Mouse (Mus musculus): Measurements from ENCODE around the gene B3galt6. TPM values are rescaled to one million over a fixed set of nuclear protein-coding genes. Genes with fewer than 3 reads are reported as not detected.

B3galt6 gene
- total RNA-seq, 1 experiment from 2014 or later, result 5.8 TPM

DNA sequence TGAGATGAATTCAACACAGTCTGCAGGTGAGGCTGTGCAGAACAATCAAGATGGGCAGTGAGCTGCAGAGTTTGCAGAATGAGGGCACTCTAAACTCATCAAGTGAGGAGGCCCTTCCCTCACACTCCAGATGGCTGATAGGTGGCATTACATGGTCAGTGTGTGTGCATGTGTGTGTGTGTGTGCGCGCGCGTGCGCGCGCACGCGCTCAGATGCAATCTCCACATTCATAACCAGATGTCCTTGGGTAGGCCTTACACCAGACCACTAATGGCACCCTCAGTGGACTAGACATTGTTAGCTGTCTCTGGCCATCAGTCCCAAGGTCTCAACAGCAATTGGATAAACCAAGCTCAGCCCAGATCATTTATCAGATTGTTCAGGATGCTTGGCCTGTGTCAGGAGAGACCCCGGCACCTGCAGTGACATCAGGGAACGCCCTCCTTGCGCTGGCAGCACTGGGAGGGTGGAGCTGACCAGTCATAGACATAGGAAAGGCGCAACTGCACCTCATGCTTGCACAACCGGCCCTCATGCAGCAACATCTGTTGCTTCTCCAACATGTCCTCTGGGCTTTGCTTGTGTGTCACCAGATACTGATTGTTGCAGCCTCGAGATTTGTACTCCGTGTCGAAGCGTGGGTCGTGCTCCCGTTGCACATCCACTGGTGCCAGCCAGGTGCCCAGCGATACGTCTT is 1.1 kb downstream of the B3galt6 start:
- DNase-seq, result peak; percentile 52

DNA sequence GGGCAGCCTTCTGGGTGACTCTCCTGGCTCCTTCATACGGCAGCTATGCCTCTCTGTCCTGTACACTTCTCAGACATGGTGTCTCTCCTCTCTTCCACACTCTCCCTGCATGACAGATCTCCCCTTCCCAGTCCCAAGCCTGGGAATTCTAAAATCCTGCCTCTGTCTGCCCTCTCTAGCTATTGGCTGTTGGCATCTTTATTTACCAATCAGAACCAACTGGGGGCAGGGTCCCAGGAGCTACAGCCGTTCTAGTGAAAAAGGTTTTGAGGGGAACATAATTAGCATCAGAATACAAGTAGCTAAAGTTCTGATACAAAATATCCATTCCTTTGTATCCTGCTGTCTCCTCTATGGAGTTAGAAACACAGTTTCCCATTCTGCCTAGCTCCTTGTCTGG is 8.7 kb downstream of the B3galt6 start:
- DNase-seq, result no peak

DNA sequence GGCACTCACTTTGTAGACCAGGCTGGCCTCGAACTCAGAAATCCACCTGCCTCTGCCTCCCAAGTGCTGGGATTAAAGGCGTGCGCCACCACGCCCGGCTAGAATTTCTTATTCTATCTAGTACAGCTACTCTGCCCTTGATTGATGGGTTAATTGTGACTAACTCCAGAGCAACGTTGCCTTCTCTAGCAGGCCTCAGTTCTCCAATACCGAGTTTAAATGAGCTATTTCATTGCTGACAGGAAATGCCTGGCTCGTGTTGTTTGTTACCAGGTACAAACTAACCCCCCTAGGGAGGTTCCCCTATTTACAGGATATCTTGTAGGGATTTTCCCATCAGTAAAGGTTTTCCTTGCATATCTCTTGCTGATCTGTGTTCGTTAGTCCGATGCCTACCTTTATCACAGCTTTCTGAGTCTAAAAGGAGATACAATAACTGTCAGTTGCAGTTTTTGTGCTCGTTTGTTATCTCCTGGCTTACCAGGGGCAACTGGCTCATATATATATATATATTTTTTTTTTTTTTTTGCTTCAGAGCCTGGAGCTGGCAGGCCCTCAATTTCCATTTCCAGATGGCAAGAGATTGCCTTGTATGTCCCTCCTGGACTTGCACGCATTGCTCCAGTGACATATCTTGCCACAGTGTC is 10.9 kb downstream of the B3galt6 start:
- DNase-seq, result no peak

DNA sequence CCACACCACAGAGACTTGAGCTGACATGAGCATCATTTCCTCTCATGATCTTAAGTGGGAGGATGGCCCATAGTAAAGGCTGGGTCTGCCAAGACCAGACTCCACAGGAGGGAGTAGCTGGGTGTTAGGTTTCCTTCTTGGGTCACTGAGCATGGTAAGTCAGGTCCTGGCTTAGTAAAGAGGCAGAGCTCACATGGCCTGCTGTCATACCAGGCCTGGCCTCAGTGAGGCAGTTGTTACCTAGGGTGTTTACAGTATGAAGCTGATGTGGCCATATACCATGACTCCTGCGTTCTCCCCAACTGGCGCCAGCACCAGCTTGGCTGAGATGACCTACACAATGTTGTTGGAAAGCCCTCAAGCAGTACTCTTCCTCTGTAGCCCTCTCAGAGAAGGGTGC is 19.2 kb downstream of the B3galt6 start:
- DNase-seq, result no peak

DNA sequence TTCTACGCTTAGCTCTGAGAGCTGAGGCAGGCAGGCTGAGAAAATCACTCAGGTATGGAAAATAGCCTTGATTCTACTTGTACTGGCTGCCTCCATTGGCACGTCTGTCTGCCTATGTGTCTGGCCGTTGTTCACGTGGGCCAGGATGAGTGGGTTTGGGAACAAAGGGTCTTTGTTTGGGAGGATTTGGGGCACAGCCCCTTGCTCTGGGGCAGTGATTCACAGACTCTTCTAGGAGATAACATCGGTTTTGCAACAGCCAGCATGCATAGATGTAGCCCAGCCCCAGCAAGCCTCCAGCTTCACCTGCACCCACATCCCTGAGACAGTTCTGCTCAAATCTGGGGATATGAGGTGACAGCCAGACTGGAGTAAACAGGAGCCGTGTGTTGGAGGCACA is 19.8 kb downstream of the B3galt6 start:
- DNase-seq, result no peak

DNA sequence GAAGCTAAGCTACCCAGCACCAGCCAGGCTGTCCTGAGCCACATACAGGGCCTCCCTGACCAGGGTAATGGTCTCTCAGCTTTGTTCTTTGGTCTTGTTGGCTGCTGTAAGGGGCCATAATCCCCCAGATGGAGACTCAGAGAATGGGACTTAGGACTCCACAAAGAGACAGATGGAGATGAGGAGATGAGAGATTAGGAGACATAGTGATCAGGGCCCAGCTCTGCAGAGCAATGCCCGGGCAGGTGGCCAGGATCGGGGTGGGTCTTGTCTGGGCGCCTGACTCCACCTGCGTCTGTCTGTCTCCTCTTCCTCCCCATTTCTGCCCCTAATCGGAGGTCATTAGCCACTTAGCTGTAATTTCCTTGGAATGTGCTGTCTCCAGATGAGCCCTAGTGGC is 22.2 kb downstream of the B3galt6 start:
- no peak for DNase-seq

DNA sequence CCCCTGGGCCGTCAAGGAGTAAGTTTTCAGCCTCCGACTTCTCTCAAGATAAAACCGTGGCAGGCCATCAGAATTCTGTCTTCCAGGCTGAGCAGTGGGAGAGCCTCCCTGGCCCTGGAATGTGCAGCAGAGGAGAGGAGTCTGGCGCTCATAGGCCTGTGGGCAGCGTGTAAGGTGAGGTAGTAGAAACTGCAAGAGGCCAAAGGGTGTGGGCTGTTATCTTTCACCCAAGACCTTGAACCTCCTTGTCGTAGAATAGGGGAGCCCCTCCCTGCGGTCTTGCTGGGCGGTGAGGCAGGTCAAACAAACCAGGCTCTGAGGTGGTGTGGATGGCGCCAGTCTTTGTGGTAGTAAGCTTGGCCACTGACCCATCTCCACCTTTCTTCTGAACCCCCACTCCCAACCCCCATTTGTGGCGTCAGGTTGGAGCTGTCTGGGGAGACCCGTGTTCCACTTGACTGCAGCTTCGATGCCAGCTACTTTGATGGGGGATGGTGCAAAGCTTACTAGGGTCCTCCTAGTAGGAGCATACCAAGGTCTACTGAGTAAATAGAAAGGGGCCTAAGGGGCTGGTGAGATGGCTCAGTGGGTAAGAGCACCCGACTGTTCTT is 23.3 kb downstream of the B3galt6 start:
- no peak for DNase-seq

DNA sequence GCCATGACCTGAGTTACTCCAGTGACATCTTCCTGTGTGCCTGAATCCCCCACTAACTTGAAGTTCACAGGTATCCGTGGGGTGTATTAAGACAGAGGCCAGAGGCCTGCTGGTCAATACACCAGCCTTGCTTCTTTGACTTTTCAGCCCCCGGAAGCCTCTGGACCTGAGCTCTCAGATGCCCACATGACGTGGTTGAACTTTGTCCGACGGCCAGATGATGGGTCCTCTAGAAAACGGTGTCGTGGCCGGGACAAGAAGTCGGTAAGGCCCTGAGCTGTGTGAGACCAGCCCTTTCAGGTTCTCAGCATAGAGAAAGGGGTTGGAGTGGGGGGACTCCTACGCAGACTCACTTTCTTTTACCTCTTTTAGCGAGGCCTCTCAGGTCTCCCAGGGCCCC is 28.1 kb downstream of the B3galt6 start:
- no peak for DNase-seq

DNA sequence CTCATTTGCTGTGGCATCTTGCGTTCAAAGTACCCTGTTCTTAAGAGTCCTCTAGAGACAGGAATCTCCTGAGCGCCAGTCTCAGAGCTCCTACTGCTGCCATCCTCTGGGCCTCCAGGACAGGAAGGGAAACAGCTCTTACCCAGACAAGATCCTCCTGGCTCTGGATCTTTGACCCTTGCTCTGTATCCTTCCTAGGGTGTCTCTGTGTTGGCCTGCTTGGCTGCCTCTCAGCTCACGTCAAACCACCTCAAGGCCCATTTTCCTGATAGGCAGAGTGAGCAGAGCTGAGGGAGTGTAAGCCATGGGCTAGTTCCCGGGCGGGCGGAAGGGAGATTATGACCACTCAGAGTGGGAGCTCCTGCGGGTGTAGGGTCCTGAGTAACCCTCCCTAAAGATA is 29.3 kb downstream of the B3galt6 start:
- DNase-seq, result peak; percentile 20

DNA sequence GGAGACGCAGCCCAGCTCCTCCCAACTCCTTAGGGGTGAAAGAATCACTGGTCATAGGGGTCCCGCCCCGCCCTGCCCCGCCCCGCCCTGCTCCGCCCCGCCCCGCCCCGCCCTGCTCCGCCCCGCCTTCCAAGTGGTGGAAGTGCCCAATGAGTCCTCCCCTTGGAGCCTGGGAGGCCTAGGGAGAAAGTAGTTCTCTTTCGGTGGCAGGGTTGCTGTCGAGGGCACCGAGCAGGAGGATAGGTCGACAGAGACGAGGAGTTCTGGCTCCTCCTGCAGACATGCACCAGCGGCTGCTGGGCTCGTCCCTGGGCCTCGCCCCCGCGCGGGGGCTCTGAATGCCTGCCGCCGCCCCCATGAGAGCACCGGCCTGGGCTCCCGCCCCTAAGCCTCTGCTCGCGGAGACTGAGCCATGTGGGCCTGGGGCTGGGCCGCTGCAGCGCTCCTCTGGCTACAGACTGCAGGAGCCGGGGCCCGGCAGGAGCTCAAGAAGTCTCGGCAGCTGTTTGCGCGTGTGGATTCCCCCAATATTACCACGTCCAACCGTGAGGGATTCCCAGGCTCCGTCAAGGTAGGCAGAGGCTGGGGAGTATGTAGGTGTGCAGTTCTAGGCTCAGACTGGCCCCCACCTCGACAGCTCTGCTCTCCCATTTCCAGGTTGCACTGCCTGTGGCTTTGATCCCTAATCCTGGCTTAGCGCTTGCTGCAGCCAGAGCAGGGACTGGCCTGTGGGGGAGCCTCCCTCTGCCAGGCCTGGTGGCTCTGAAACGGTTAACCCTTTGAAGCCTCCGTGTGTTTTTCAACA is 30.1 kb downstream of the B3galt6 start, which contains the start of gene C1qtnf12:
TSS of gene C1qtnf12 (plus strand) at position 152 of the 805 bp plus-strand sequence.
- peak; percentile 79 for DNase-seq

DNA sequence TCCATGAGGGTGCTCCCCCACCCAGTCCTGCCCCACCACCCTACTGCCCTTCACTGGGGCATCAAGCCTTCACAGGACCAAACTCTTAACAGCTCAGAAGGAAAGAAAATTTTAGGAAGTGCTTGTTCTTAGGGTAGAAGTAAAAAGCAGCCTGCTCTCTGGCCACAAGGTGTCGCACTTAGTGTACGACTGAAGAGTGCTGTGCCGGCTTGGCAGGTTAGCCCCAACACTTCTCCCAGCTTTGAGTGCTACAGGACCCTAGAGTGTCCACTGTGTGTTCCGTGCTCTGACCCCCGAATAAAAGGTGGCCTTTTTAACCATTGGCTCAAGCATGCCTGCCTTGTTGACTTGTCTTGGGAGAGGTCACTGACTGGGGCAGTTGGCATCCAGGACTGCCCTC is 33.2 kb downstream of the B3galt6 start:
- peak; percentile 86 for DNase-seq

DNA sequence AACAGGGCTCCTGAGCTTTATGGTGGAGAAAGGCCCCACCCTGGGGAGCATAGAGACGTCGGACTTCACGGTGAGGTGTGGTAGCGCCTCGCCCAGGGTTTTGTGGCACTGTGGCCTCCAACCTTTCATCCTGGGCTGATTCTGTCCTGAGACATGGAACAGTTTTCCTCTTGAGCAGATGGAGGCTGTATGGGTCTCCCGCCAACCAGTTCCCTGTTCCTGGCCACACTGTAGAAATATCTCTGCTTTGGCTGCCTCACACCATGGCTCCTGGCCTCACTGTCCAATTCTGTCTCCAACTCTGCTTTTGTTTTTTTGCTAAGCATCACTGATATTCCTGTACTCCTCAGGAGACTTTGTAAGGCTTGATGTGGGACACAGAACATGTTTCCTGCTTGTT is 37.0 kb downstream of the B3galt6 start:
- no peak for DNase-seq

DNA sequence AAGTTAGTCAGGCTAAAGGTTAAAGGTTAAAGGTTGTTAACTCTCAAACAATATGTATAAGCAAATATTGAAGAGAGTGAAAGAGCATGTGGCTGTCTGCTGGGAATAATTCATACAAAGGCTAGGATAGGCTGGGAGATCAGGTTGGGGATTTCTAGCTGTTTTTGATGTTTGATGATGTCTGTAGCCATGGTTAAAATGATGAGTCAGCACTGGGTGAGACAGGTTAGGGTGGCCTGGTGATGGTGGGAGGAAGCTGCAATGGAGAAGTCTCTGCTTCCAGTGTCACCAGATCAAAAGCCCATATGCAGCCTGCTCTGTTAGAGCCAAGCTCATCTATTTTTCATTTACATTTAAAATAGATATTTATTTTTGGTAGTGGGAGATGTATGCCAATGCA is 45.4 kb downstream of the B3galt6 start:
- DNase-seq, result no peak

DNA sequence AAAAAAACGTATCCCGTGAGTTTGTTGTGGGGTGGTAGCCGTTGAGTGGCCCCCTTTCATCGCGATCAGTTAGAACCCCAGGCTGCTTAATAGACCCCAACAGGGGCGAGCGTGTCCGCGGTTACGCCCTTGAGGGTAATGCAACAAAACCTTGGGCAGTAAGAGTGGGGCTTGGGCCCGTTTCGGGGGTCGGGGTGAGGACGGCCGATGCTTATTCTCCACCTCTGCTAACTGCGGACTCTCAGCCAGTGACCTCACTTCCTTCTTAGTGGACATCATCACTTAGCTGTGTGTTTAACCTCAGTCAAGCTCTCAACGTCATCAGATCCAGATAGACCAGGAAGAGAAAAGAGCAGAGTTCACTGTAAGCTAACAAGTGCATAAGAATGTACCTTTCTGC is 48.2 kb downstream of the B3galt6 start:
- peak; percentile 30 for DNase-seq

DNA sequence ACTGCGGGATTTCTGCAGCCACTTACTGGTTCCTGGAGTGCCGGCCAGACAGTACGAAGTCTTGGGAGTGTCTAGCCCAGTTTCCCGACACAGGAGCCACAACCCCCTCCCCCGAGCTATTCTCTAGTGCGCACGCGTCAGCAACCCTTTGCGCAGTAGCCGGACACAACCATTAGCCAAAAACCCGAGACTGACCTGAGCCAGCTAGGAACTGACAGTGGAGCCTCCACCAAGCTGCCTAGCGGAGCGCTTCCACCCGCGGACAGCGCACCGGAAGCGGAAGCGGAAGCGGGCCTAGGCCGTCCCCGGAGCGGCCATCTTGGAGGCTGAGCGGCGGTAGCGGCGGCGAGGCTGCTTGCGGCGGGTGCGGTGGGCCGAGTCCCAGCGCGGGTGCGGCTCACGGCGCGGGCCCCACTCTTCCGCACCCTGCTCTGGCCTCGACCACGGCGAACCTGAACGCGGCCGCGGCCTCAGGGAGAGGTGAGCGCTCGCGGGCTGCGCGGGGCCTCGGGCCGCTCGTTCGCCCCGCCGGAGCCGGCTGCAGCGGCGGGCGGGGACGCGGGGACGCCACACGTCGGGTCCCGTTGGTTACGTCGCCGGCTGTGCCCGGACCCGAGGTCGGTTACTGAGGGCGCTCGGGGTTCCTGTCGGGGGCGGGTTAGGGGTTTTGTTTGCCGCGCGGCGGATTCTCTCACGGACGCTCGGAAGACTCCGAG is 48.8 kb downstream of the B3galt6 start, which contains the start of gene Ube2j2:
TSS of gene Ube2j2 (plus strand) at position 298 of the 716 bp plus-strand sequence.
- peak; percentile 96 for DNase-seq

DNA sequence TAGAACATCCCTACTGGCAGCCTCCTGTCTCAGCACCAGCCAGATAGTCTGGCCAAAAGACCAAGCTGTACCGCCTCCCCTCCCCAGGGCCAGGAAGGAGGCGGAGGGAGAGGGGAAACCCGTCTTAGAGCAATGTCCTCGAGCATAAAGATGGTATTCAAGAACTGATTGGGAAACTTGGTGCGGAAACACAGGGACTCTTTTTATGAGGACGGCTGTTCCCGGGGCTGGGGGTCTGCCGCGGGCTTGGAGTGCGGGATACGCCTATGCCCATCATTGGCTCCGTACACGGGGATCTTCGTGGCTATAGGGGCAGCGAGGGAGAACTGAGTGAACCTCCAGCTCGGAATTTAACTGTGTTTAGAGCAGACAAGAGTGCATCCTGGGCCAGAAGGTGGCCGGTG is 49.4 kb downstream of the B3galt6 start:
- peak; percentile 57 for DNase-seq

Other genes with a start within 250 kb of the B3galt6 start
- 117 and 127 TPM in 2 replicates for gene Atad3a, start 231.6 kb downstream of the B3galt6 start, total RNA-seq (2021)
- gene Vwa1, start 218.0 kb downstream of the B3galt6 start, total RNA-seq (2021), result 5.2 and 5.5 TPM in 2 replicates
- gene Tmem88b, start 206.8 kb downstream of the B3galt6 start, total RNA-seq (2021), result 0.79 and 0.82 TPM in 2 replicates
- gene Ankrd65, start 202.2 kb downstream of the B3galt6 start, total RNA-seq (2021), result not detected in 2 replicates
- gene Mrpl20, start 189.8 kb downstream of the B3galt6 start, total RNA-seq (2021), result 194 and 200 TPM in 2 replicates
- gene Ccnl2, start 180.2 kb downstream of the B3galt6 start, total RNA-seq (2021), result 106 and 112 TPM in 2 replicates
- gene Aurkaip1, start 161.4 kb downstream of the B3galt6 start, total RNA-seq (2021), result 136 and 148 TPM in 2 replicates
- gene Mxra8, start 153.0 kb downstream of the B3galt6 start, total RNA-seq (2021), result 40.6 and 44.3 TPM in 2 replicates
- 54.8 and 66.4 TPM in 2 replicates for gene Dvl1, start 145.2 kb downstream of the B3galt6 start, total RNA-seq (2021)
- 0.19 and 0.56 TPM in 2 replicates for gene Tas1r3, start 129.3 kb downstream of the B3galt6 start, total RNA-seq (2021)
- gene Cptp, start 123.2 kb downstream of the B3galt6 start, total RNA-seq (2021), result 18.4 and 21.6 TPM in 2 replicates
- gene Ints11, start 123.1 kb downstream of the B3galt6 start, total RNA-seq (2021), result 26.4 and 32.5 TPM in 2 replicates
- 30.8 and 33.9 TPM in 2 replicates for gene Pusl1, start 100.9 kb downstream of the B3galt6 start, total RNA-seq (2021)
- gene Acap3, start 100.8 kb downstream of the B3galt6 start, total RNA-seq (2021), result 20.3 and 25.6 TPM in 2 replicates
- gene Ube2j2, start 48.8 kb downstream of the B3galt6 start, total RNA-seq (2021), result 76.3 and 78.4 TPM in 2 replicates
- 94.0 and 105 TPM in 2 replicates for gene C1qtnf12, start 30.3 kb downstream of the B3galt6 start, total RNA-seq (2021)
- gene Sdf4, start 223 bp upstream of the B3galt6 start, total RNA-seq (2021), result 209 and 225 TPM in 2 replicates
- 0.56 and 3.4 TPM in 2 replicates for gene Tnfrsf4, start 21.2 kb upstream of the B3galt6 start, total RNA-seq (2021)
- gene Tnfrsf18, start 33.5 kb upstream of the B3galt6 start, total RNA-seq (2021), result 2.4 TPM in 1 of 2 replicates, not detected in the other
- gene Ttll10, start 66.8 kb upstream of the B3galt6 start, total RNA-seq (2021), result 0.70 TPM in 1 of 2 replicates, not detected in the other
- gene 9430015G10Rik, start 117.3 kb upstream of the B3galt6 start, total RNA-seq (2021), result 10.4 and 12.7 TPM in 2 replicates
- not detected in 2 replicates for gene Rnf223, start 137.9 kb upstream of the B3galt6 start, total RNA-seq (2021)
- gene Agrn, start 204.8 kb upstream of the B3galt6 start, total RNA-seq (2021), result 59.4 and 60.9 TPM in 2 replicates
- gene Isg15, start 208.2 kb upstream of the B3galt6 start, total RNA-seq (2021), result 3.3 and 4.6 TPM in 2 replicates
- 3.9 and 4.7 TPM in 2 replicates for gene AW011738, start 210.7 kb upstream of the B3galt6 start, total RNA-seq (2021)
- gene Perm1, start 223.2 kb upstream of the B3galt6 start, total RNA-seq (2021), result 14.2 and 16.2 TPM in 2 replicates
- 15.7 TPM in 2 replicates for gene Plekhn1, start 242.2 kb upstream of the B3galt6 start, total RNA-seq (2021)
- gene Noc2l, start 243.4 kb upstream of the B3galt6 start, total RNA-seq (2021), result 42.5 and 48.9 TPM in 2 replicates

Data from adrenal gland, postnatal 14 days (tissue).